Mouse (Mus musculus) heart, embryonic 11.5 days (tissue): ENCODE measurements around the gene Dgki. TPM values are rescaled to one million over a fixed set of nuclear protein-coding genes. Genes with fewer than 3 reads are reported as not detected.

Source experiments
- ATAC-seq: fragments of 200-750 bp; cut with Nextera tagmentation; replicated peaks from 2 replicates; pipeline ENCODE4 v1.8.0; 2017; ENCODE audit warnings: moderate library complexity; ENCODE audit not compliant: insufficient number of reproducible peaks, low FRiP score, low TSS enrichment
- H3K27ac ChIP-seq: fragments of 300-500 bp; sonication (generic); 2 replicates; pipeline ENCODE4 v1.5.1; 2014; ENCODE audit warnings: mild to moderate bottlenecking, low read depth, low read length
- H3K27me3 ChIP-seq: fragments of 300-500 bp; sonication (generic); 2 replicates; pipeline ENCODE4 v1.6.1; 2014; ENCODE audit warnings: mild to moderate bottlenecking, low read length, mixed read lengths; ENCODE audit not compliant: control insufficient read depth, insufficient read depth
- H3K36me3 ChIP-seq: fragments of 300-500 bp; sonication (generic); 2 replicates; pipeline ENCODE4 v1.6.1; 2014; ENCODE audit warnings: mild to moderate bottlenecking, low read length, moderate library complexity, mixed read lengths; ENCODE audit not compliant: control insufficient read depth, insufficient read depth
- H3K4me1 ChIP-seq: fragments of 300-500 bp; sonication (generic); 2 replicates; pipeline ENCODE4 v1.6.1; 2014; ENCODE audit warnings: low read length; ENCODE audit not compliant: control insufficient read depth, insufficient read depth
- H3K4me2 ChIP-seq: fragments of 300-500 bp; sonication (generic); 2 replicates; pipeline ENCODE4 v1.6.1; 2014; ENCODE audit warnings: mild to moderate bottlenecking, moderate library complexity
- H3K4me3 ChIP-seq: fragments of 300-500 bp; sonication (generic); 2 replicates; pipeline ENCODE4 v1.5.1; 2014; ENCODE audit warnings: low read depth, low read length
- H3K9ac ChIP-seq: fragments of 300-500 bp; sonication (generic); 2 replicates; pipeline ENCODE4 v1.6.1; 2014; ENCODE audit warnings: mild to moderate bottlenecking, low read depth, low read length, moderate library complexity
- H3K9me3 ChIP-seq: fragments of 300-500 bp; sonication (generic); replicated peaks from 2 replicates; pipeline ENCODE4 v1.6.1; 2016; ENCODE audit warnings: low read length; ENCODE audit not compliant: control insufficient read depth
- WGBS: fragments of 180-500 bp; shearing (Covaris S2); extraction: QIAGEN DNeasy Blood & Tissue Kit; methylation state at CpG from one replicate; pipeline ENCODE4 v1.1.7; 2014; ENCODE audit not compliant: insufficient replicate concordance; 5-methylcytosine and 5-hydroxymethylcytosine counted together
- polyA plus RNA-seq: library from polyadenylated mRNA; unstranded; fragments of >200 nt; fragmentation: Nextera tagmentation; extraction: Ambion mirVana; gene quantifications from 2 replicates; pipeline ENCODE4 v1.2.1, GENCODE M21; 2014

Dgki gene
- polyA plus RNA-seq, 1 experiment from 2014 or later = 1.0 TPM

DNA sequence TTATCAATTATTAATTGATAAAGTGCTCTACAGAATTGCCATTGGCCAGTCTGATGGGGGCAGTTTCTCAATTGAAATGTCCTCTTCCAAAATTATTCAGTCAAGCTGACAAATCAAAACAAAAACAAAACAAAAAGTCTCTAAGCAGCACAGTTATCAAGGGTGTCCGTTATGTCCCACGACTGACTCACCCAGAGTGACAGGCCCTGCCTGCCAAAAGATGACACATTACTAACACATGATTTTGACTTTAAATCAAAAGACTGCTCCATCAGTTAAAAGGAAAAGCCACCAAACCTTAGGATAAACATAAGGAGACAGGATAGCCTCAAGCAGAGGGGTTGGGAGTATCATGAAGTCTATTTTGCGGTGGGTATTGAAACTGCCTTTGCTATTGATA is 483.3 kb downstream of the Dgki start:
- 75% methylated on average over 3 of the region's 3 CpGs for whole genome bisulfite sequencing
- Histone ChIP-seq H3K27me3 (no peaks in the 10 kb centered on the region), H3K4me3 (no peak overlapping the region), H3K4me2 (no peak overlapping the region), H3K4me1 (no peaks in the 10 kb centered on the region), H3K9me3 (no peaks in the 10 kb centered on the region), H3K36me3 (no peaks in the 10 kb centered on the region), H3K9ac (no peak overlapping the region), H3K27ac (no peak overlapping the region)
- ATAC-seq = no peak

DNA sequence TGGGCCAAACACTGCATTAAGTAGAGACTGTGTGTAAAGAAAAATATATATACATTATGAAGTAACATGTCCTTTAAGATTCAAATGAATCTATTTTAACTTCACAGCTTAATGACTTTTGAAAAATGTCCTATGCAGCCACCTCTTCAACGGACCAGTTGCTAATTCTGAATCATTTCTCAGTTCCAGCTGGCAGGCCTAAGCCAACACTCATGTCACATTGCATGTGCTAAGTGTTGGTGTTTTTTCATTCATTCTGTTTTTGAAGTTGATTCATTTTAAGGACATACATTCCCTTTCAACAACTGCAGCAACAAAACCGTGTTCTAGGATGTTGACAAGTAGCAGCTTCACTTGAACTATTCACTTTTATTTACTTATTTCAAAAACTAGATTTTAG is 484.0 kb downstream of the Dgki start:
- no peak overlapping the region for H3K27ac ChIP-seq
- H3K9me3 ChIP-seq = no peaks in the 10 kb centered on the region
- no peaks in the 10 kb centered on the region for H3K4me1 ChIP-seq
- ATAC-seq = no peak
- 70% methylated on average over 2 of the region's 2 CpGs for WGBS
- no peak overlapping the region for H3K4me2 ChIP-seq
- H3K4me3 ChIP-seq = no peak overlapping the region
- no peak overlapping the region for H3K9ac ChIP-seq
- no peaks in the 10 kb centered on the region for H3K36me3 ChIP-seq
- no peaks in the 10 kb centered on the region for H3K27me3 ChIP-seq

GRCm38 (mm10) chr6:36812666-36813515 is 487.1 kb downstream of the Dgki start:
- H3K4me3 ChIP-seq = no peak overlapping the region
- ATAC-seq = no peak
- H3K27me3 ChIP-seq = no peaks in the 10 kb centered on the region
- no peaks in the 10 kb centered on the region for H3K9me3 ChIP-seq
- 0 out of 2 replicates have a peak, but pooled peaks cover 2% of the 10 kb centered on the region for H3K4me1 ChIP-seq
- no peak overlapping the region for H3K4me2 ChIP-seq
- no peaks in the 10 kb centered on the region for H3K36me3 ChIP-seq
- no peak overlapping the region for H3K27ac ChIP-seq
- WGBS = 50% methylated on average over 7 of the region's 7 CpGs
- H3K9ac ChIP-seq = no peak overlapping the region

DNA sequence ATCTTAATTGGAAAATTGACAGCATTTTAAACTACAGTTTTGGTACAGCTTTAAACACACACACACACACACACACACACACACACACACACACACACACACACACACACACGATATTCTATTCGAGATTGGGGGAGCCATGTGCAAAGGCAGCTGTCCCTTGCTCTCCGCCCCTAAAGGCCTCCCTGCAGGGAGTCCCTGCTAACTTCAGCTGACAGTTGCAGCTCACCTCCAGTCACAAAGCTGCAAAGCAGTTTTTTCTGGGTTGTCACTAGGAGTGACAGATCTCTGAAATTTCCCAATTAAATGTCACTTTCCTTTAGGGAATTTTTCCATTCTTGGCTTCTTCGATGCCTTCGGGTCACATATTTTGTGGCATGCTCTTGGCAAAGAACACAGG is 489.5 kb downstream of the Dgki start:
- Histone ChIP-seq H3K4me3 (peak overlapping the region; percentile 65), H3K27me3 (no peaks in the 10 kb centered on the region), H3K9ac (peak overlapping the region; percentile 77; the same call in 1 of the 2 replicates), H3K36me3 (no peaks in the 10 kb centered on the region), H3K9me3 (no peaks in the 10 kb centered on the region), H3K4me1 (0 out of 2 replicates have a peak, but pooled peaks cover 2% of the 10 kb centered on the region), H3K27ac (0 out of 2 replicates have a peak overlapping the region, but pooled peaks have one; percentile 15), H3K4me2 (peak overlapping the region; percentile 78)
- 13% methylated on average over 5 of the region's 5 CpGs for WGBS
- no peak for ATAC-seq

DNA sequence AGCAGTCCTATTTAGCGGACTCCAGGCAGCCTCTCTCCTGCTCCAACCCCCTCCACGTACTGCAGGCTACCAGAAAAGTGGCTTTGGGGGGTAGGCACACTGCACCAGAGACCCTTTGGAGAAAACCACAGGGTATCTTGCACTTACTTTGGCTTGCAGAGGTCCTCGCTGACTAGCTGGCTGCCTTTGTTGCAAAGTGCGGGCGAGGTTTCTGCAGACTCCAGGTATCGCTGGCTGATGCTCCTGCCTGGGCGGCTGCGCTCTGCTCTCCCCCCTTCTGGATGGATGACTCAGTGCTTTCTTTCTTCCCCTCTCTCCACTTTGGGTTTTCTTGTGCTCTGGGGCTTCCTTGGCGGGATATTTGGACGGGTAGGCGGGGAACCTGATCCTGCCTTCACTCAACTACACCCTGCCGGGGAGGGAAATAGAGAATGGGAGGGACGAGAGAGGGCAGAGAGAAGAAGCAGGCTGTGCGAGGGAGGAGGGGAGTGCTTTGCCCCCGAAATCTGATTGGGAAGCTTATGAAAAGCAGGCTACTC is 490.2 kb downstream of the Dgki start, which contains the start of gene Ptn:
Gene Ptn (minus strand): TSS at position 474 of the 539 bp plus-strand sequence.
- Histone ChIP-seq H3K27ac (peak within 1 kb of the TSS; percentile 66), H3K4me2 (peak within 1 kb of the TSS; percentile 78), H3K9ac (peak within 1 kb of the TSS; percentile 77), H3K27me3 (no peaks in the 10 kb centered on the region), H3K4me3 (peak within 1 kb of the TSS; percentile 65), H3K4me1 (0 out of 2 replicates have a peak, but pooled peaks cover 2% of the 10 kb centered on the region), H3K9me3 (no peaks in the 10 kb centered on the region), H3K36me3 (no peaks in the 10 kb centered on the region)
- WGBS = 0% methylated on average over 15 of the region's 15 CpGs
- peak; percentile 61 for ATAC-seq

DNA sequence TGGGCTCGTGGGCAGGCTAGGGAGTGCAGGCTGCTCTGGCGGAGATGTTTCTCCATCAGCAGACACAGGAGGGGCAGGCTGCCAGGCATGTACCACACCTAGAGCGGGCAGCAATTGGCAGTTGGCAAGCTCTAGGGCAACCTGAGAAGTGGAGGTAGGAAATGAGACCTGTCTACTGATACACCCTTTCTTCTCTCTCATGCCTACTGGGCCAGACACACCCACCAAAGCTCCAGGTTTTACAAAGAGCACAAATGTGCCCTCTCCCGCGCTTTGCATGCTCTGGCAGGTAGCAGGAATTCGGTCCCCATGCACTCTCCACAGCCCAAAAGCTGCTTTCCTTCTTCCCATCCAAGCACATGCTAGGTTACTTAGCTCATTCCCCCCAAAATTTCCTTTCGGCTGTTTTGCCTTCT is 490.7 kb downstream of the Dgki start:
- peak overlapping the region; percentile 78 for H3K4me2 ChIP-seq
- peak overlapping the region; percentile 77 for H3K9ac ChIP-seq
- 17% methylated on average over 7 of the region's 7 CpGs for WGBS
- no peaks in the 10 kb centered on the region for H3K36me3 ChIP-seq
- 0 out of 2 replicates have a peak, but pooled peaks cover 2% of the 10 kb centered on the region for H3K4me1 ChIP-seq
- no peaks in the 10 kb centered on the region for H3K27me3 ChIP-seq
- no peaks in the 10 kb centered on the region for H3K9me3 ChIP-seq
- ATAC-seq = no peak
- peak overlapping the region; percentile 65 for H3K4me3 ChIP-seq
- peak overlapping the region; percentile 66 for H3K27ac ChIP-seq

DNA sequence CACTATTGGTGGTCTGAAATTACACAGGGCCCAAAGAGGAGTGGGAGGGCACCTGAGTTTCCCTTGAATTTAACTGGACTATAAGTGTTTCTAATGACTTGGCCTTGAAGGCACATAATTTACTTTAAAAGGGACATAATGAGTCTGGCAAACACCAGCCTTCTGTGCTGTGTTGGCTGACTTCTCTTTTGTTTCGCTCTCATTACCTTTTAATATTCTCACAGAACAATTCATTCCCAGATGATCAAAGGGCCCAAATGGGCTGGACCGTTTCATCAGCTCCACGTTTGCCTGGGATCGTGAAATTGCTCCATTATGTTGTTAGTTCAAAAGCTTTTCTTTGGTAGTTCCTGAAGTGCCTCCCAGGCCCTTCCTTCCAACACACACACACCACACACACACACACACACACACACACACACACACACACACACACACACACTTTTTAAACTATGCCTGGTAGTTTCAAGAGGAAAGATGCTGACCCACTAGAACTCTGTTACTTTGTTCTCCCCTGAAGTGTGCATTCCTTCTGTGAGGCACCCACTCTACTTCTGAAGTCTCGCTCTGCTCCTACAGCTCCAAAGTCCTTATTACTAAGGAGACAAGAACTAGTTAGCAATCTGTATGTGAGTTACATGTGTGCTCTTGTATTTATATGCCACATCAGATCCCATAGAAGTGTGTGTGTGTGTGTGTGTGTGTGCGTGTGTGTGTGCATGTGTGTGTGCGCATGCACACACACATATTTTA is 491.5 kb downstream of the Dgki start:
- no peaks in the 10 kb centered on the region for H3K36me3 ChIP-seq
- H3K27ac ChIP-seq = peak overlapping the region; percentile 66; the same call in 1 of the 2 replicates
- peak overlapping the region; percentile 65 for H3K4me3 ChIP-seq
- no peak for ATAC-seq
- H3K4me2 ChIP-seq = peak overlapping the region; percentile 78
- no peaks in the 10 kb centered on the region for H3K27me3 ChIP-seq
- H3K9me3 ChIP-seq = no peaks in the 10 kb centered on the region
- 0 out of 2 replicates have a peak, but pooled peaks cover 2% of the 10 kb centered on the region for H3K4me1 ChIP-seq
- H3K9ac ChIP-seq = peak overlapping the region; percentile 77
- WGBS = 61% methylated on average over 7 of the region's 7 CpGs

GRCm38 (mm10) chr6:36806906-36807305 is 493.1 kb downstream of the Dgki start:
- no peak overlapping the region for H3K4me3 ChIP-seq

More at GRCm38 (mm10) chr6:36806906-36807305, 493.1 kb downstream of the Dgki start:
- no peaks in the 10 kb centered on the region for H3K27me3 ChIP-seq
- no peaks in the 10 kb centered on the region for H3K36me3 ChIP-seq
- 60% methylated on average over 6 of the region's 6 CpGs for WGBS
- H3K27ac ChIP-seq = no peak overlapping the region
- peak overlapping the region; percentile 29 for H3K4me2 ChIP-seq
- H3K9me3 ChIP-seq = no peaks in the 10 kb centered on the region
- 0 out of 2 replicates have a peak, but pooled peaks cover 2% of the 10 kb centered on the region for H3K4me1 ChIP-seq
- no peak overlapping the region for H3K9ac ChIP-seq
- no peak for ATAC-seq
